Mouse (Mus musculus) 3134 (cell line): ENCODE results near the gene Rhobtb3.
"Not testable (repeated sequence)": the region's sequence is repeated elsewhere in the genome, so short reads cannot be mapped to it uniquely, and the experiment has no call there.

ENCODE experiments used
- DNase-seq: peaks from one replicate; pipeline ENCODE4 v3.0.0-alpha.2; 2011; ENCODE audit warnings: low spot score; ENCODE audit not compliant: insufficient read length; ENCODE audit errors: extremely low read depth

The Rhobtb3 gene

GRCm38 (mm10) chr13:75852027-75852426 is 91.7 kb downstream of the Rhobtb3 start:
- no peak for DNase-seq

DNA sequence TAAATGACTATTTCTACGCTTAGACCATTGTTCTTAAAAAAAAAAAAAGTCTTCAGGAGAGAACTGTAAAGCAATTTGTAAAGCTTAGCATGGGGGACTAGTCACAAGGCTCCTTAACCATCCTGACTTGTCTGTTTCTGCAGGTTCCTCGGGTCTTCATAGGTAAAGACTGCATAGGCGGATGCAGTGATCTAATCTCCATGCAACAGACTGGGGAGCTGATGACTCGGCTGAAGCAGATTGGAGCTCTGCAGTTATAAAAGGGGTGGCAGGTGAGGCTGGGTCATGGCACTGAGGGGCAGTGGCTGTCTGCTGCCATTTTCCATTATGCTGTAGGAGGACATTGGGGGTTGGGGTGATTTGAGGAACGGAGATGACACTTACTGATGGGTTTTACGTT is 96.7 kb downstream of the Rhobtb3 start:
- DNase-seq: no peak

DNA sequence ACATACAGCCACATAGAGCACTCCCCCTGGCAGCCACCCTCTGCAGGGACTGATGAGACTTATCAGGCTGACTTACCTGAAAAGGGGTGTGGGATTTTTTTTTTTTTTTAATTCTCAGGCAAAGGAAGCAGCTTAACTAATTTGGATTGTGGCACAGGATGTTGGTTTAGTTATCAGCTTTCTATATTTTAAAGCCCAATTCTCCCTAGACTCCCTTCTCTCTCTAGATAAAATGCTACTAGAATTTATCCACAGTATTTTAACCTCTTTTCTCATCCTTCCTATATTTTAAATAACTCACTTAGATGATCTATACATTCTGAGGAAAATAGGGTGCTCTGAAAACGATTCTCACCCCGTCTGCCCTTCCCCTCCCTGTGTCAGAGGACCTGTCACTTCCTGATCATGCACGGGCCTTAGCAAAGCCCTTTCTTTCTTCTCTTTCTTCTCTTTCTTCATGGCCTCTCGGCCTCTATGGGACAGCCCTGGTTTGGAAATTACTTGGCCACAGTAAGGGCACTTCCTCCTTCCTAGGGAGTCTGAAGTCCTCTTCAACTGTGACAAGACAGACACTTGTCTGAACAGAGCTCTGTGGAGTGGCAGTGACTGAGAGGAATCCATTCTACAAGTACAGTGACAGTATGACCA is 98.1 kb downstream of the Rhobtb3 start:
- DNase-seq: no peak

DNA sequence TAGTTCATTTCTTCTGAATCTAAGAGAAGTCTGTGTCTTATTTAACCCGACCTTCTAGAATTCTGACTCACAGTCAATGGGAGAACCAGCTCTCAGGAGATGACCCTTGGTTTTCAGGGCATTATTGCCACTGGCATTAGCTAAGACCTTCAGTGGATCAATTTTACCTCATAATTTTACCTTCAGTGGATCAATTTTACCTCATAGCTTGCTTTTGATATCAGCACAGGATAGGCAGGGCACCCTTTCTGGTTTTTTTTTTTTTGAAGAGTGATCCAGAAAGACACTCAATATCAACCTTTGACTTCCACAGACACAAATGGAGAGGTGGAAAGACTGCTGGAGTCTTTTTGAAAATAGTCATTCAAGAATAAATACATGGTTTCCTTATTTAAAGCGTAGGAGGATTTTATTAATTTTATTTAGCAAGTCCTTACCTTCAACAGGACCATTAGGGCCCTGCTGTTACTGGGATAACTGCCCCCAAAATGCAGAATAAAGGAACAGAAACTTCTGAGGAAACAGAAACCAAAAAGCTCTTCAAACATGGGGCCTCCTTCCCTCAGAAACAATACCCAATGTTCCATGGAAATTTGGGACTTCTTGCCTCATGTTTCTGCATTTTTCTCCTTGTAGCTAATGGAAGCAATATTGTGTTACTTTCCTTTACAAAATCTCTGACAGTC is 98.7 kb downstream of the Rhobtb3 start:
- no peak for DNase-seq

- no peak for DNase-seq
Observed at GRCm38 (mm10) chr13:75843993-75844683, 99.6 kb downstream of the Rhobtb3 start.

DNA sequence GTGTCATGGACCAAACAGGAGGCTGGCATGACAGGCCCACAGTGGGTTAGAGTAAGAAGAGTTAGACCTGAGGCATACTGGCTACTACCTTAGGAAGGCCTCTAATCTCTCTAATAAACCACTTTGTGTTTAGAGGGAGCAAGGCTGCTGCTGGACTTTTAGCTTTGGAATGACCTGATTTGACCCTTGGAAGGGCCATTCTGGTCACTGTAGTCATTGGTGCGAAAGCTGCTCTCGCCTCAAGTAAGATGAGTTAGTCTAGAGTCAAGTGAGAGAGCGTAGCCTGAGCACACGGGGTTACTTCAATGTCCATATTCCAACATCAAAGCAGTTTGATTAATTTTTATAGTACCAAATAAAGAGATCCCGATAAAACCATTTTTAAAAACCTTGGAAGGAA is 100.4 kb downstream of the Rhobtb3 start:
- DNase-seq: no peak

DNA sequence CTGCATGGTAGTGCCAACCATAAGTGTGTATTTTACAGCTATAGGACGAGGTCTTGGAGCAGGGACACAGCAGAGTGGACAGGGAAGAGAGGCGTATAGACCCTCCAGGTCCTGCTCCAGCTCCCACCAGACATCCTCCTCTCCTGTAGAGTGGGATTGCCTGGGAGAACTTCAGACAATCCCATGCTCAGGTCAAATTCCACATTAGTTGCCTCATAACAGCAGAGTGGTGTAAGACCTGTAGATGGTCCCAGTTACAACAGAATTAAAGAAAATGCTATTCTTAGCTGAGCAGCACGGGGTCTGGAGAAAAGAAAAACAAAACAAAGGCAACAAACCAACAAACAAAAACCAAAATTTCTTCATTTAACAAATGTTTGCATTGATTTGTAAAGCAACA is 101.8 kb downstream of the Rhobtb3 start:
- DNase-seq: no peak

- DNase-seq: no peak
Observed at GRCm38 (mm10) chr13:75840752-75841285, 102.9 kb downstream of the Rhobtb3 start.

- DNase-seq: peak; percentile 60
Observed at GRCm38 (mm10) chr13:75839719-75840481, 103.8 kb downstream of the Rhobtb3 start, which contains the start of gene Glrx. Gene Glrx (plus strand): TSS chr13:75839868.

DNA sequence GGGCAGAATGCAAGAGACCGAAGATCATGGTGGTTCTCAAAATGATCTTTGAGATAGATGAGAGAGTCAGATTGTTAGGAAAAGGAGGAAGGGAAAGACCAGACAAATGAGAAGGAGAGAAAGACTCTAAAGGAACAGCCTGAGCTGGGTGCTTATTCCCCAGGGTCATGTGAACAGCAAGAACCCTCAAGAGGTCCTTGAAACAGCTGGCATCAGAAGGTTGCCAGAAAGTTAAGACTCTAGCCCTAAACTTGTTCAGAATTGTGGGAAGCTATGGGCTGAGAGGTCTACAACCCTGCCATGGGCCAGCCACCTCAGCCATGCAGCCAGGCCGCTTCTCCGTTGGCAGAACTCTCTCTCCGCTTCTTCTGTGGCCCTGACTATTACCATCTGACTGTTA is 105.2 kb downstream of the Rhobtb3 start:
- DNase-seq: no peak

- no peak for DNase-seq
Observed at GRCm38 (mm10) chr13:75835461-75835860, 108.3 kb downstream of the Rhobtb3 start.

- DNase-seq: no peak
Observed at GRCm38 (mm10) chr13:75833499-75833898, 110.2 kb downstream of the Rhobtb3 start.

DNA sequence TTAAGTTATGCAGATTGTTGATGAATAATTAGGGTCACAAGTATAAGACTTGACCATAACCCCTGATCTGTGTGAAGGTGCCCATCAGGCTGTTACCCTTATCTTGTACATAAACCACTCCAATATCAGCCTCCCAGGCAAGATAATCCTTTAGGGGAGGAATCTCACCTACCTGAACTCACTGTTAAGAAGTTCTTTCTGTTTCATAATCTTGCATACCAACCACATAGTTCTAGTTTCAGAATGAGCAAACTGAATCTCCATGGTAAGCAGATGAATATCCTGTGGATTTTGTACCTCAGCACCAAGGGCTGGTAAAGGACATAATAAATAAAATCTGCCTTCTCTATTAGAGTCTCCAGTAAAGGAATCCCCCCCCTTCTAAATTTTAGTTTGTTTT is 111.0 kb downstream of the Rhobtb3 start:
- no peak for DNase-seq

DNA sequence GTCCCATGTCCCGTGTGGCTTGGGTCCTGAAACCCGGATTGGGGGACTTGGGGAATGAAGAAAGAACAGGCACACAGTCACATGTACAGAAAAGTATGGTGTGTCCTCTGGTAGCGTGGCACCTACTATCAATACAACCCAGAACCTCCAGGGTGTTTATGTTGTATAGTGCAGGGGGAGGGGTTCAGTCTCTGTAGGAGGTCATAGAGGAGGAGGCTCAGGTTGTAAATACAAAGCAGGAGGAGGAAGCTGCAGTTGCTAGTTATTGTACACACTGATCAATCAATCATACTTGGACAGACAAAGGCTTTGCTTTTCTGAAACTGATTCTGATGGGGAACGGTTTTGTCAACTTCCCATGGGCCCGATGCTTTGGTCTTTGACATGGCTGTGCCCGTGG is 112.0 kb downstream of the Rhobtb3 start:
- DNase-seq: no peak

DNA sequence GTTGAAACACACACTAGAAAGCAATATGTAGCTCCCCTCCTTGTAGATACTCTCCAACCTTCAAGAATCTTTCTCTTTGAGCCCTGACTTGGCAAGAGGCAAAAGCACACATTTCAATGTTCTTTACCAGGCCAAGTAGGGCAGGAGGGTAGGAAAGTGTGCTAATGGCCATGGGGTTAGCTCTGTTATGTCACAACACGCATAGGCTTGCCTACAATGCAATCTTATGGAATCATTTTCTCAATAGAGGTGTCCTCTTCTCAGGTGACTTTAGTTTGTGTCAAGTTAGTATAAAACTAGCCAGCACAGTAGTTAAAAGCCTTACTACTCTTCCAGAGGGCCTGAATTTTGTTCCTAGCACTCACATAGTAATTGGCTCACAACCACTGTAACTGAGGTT is 113.0 kb downstream of the Rhobtb3 start:
- no peak for DNase-seq

GRCm38 (mm10) chr13:75825388-75825787 is 118.3 kb downstream of the Rhobtb3 start:
- DNase-seq: no peak

DNA sequence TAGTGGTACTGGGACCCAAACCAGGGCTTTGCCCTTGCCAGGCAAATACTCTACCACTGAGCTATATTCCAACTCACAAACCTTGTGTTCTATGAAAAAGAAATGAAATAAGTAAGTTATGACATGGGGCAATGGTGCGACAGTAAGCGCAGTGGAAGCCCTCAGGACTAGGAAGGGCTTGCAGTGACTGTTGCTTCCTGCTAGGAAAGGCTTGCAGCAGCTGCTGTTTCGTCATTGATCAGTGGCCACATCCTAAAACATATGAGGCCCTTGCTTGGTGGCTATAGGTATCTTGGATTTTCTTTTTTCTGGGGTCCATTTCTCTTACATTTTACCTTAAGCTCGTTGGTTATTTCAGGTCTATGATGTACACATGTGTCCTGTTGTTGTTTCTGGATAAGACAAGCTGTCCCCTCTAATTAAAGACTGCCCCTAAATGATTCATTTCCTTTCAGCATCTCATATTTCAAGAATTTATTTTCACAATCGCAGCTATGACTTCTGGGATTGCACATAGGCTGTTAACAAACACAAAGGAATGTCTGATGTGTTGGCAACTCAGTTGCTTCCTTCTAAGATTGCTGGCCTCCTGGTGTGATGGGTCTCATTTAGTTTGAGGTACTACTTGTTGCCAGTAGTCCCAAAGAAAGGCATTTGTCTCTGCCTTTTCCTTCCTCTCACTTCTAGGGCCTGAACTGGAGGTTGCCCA is 119.0 kb downstream of the Rhobtb3 start:
- peak; percentile 42 for DNase-seq

- DNase-seq: no peak
Observed at GRCm38 (mm10) chr13:75823201-75823600, 120.5 kb downstream of the Rhobtb3 start.

DNA sequence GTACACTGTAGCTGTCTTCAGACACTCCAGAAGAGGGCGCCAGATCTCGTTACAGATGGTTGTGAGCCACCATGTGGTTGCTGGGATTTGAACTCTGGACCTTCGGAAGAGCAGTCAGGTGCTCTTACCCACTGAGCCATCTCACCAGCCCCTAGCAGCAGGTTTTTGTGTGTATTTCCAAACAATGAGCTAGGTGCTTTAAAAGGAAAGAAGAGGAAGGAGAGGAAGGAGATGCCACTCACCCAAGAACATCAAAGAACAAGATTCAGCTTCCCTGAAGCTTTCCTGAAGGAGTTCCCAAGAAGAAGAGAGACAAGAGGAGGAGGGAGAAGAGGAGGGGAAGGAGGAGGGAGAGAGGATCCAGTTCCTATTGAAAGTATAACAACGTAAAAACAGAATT is 121.4 kb downstream of the Rhobtb3 start:
- DNase-seq: not testable (repeated sequence)

- DNase-seq: no peak
Observed at GRCm38 (mm10) chr13:75819898-75820297, 123.8 kb downstream of the Rhobtb3 start.
